Mouse (Mus musculus): ENCODE results near the gene Usf1.

Gene Usf1

DNA sequence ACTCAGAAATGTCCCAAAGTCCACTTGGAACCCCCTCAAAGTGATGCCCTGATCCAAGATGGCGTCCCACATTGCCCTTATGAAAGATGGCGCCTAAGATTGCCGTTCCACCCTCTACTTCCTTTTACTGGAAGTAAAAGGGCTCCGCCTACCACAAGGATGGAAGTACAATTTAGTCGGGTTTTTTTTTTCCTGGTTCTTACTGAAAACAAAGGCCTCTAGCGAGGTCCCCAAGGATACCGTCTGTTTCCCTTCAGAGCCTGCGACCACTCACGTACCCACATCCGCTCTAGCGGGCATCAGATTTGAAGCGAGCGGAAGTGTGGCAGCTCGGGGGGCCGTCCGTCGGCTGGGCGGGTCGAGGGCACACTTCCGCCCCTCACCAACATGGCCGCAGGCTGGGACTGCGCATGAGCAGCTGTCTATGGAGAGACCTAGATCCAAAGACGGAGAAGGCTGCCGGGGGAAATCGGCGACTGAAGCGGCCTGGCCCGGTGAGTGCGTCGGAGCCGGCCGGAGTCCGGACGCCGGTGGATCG lies at the start of gene Usf1:
Gene Usf1, plus strand, starts transcription at position 367 of the 538 bp plus-strand sequence.
- DNase-seq (ENCODE audit: low read depth, low spot score): peak; percentile 96

DNA sequence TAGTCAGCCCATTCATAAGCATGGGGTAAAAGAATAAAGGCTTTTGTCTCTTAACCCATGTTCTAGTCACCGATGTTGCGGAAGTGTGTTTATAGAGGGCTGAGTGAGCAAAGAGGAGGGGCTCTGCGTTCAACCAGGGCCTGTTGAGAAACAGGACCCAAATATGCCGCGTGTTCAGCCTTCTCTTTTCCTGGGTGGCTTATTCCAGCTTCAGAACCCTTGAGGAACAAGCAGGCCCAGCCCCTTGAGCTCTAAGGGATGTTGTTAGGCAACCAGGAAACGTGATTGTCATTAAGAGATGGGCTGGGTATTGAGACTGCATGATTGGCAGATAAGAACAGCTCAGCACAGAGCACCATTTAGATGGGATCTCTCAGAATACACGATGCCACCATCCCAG lies 45.2 kb upstream of the Usf1 start:
- no peak for DNase-seq (ENCODE audit: low read depth, low spot score)

DNA sequence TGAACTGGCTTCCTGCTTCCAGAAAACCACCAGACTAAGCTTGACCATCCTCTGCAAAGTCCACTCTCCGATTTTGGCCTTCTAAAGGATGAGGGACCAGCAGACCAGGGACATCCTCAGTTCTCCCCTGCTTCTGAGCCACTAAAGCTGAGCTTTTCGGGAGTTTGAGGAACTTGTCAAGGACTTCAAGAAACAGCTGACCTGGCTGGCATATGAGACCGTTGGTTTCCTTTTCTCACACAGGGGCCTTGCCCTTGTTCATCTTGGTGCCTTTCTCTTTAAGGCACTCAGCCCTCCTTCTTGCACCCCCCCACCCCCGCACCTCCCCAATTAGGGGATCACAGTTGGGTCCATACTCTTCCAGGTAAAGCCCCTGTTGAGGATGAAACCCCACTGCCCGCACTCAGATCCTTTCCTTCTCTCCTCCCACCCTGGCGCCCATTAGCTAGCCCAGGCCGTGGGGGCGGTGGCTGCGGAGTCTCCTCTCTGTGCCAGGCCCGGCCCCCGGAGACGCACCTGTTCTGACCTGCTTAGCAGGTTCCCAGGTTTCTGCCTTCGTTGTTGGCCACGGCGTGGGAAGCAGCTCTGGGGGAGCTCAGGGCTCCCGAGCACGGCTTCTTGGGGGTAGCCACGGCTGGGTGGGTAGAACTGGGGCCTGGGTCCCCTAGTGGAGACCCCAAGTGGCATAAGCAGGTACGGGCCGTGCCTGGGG lies 41.1 kb upstream of the Usf1 start, which contains the start of gene Nectin4:
Gene Nectin4, plus strand, starts transcription at position 255 of the 712 bp plus-strand sequence.
- no peak for DNase-seq (ENCODE audit: low read depth, low spot score)

DNA sequence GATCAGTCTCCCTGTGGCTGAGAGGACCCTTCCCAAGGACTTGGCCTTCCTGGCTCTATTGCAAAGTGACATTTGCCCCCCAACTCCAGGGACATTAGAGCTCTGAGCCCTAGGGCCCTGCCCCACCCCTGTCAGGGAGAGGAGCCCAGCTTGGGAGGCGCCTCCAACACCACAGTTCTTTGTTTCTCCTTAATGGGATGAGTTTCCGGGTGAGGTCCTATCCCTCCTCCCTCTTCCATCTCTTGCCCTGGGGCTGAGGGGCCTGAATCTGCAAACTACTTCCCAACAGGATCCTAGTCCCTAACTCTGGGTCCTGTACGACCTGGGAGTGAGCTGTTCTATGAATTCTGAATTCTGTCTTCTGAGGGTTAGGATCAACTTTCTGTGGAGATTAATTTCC lies 38.2 kb upstream of the Usf1 start:
- no peak for DNase-seq (ENCODE audit: low read depth, low spot score)

DNA sequence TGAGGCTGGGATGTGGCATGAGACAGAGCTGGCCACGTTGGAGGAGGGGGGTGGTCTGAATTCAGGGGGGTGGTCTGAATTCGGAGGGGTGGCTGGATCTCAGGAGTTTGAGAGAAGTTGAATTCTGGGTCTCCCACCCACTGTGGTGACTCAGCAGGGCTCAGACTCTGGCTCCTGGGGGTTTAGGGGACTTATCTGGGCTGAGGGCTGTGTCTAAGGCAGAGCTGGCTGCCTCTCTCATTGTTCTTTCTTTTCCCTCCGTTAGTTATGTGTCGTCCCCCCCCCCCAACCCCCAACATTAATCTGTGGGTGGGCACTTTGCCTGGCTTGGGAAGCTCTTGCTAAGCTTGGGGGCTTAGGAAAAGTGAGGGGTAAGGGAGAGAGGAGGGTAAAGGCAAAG lies 37.2 kb upstream of the Usf1 start:
- no peak for DNase-seq (ENCODE audit: low read depth, low spot score)

DNA sequence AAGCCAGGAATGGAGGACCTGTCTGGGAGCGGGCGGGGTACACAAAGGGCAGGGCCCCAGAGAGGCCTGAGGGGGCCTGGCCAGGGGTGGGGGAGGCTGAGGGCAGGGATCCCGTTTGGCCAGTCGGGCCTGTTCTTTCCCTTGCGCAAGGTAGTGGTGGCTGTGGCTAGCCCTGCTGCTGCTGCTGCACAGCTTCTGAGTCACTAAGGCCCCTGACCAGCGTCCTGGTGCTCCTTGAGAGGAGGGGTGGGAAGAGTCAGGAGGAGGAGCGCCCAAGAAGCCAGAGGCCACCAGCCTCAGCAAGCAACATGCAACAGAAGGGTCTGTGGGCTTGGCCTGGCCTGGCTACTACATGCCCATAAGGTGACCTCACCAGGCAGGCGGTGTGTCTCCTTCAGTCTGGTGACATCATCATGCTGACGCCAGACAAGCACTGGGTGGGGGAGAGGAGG lies 35.4 kb upstream of the Usf1 start:
- DNase-seq (ENCODE audit: low read depth, low spot score): no peak

DNA sequence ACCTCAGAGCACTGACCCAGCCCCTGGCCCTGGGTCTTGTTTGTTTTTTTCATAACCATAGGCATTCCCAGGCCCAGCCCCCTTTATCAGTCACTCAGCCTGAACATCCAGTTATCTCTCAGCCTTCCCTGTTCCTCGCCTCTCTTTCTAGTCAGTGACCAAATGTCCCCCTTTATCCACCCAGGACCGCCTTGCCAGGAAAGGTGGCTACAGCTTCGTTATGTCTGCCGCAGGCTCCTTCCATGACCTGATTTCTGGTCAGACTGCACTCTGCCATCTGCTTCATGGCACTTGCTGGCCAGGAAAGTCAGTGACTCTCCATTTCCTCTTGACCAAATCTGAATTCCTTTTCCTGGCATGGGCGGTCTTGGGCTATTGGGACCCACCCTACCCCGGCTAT lies 32.8 kb upstream of the Usf1 start:
- no peak for DNase-seq (ENCODE audit: low read depth, low spot score)

DNA sequence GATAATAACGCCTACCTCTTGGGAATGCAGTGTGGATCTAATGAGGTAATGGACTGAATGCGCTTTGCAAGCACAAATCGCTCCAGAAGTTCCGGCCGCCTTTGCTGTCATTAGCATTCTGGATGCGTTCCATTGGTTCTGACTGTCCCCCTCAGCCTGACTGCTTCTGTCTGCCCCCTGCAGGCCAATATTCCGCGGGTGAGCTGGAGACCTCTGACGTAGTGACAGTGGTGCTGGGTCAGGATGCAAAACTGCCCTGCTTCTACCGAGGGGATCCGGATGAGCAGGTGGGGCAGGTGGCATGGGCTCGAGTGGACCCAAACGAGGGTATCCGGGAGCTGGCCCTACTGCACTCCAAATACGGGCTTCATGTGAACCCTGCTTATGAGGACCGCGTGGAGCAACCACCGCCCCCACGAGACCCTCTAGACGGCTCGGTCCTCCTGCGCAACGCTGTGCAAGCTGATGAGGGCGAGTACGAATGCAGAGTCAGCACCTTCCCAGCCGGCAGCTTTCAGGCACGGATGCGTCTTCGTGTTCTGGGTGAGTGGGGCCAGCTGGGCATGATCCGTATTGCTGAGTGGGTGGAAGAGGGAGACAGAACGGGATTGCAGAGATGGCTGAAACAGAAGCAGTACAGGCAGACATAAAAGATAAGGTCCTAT lies 31.0 kb upstream of the Usf1 start:
- DNase-seq (ENCODE audit: low read depth, low spot score): peak; percentile 82

DNA sequence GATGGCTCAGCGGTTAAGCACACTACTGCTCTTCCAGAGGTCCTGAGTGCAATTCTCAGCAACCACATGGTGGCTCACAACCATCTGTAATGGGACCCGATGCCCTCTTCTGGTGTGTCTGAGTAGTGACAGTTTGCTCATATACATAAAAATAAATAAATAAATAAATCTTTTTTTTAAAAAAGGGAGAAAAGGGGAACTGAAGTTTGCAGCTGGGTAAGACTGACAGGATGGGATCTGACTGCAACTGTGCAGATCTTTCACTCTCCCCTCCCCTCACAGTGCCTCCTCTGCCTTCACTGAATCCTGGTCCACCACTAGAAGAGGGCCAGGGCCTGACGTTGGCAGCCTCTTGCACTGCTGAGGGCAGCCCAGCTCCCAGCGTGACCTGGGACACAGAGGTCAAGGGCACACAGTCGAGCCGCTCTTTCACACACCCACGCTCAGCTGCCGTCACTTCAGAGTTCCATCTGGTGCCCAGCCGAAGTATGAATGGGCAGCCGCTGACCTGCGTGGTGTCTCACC lies 29.0 kb upstream of the Usf1 start:
- DNase-seq (ENCODE audit: low read depth, low spot score): no peak

DNA sequence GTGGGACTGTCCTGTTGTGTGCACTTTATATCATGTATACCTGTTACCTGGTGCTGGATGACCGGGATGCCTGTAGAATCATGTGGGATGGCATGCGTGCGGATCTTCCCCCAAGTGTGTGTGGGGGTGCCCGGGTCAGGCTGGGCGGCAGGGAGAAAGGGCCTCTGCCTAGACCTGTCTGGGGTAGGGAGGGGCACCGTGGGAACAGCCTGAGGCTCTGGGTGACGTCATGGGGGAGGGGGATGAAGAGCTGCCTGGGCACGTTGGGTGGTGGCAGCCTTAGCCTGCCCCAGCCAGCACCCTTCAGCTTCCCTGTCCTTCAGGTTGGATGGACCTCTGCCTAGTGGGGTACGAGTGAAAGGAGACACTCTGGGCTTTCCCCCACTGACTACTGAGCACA lies 26.8 kb upstream of the Usf1 start:
- no peak for DNase-seq (ENCODE audit: low read depth, low spot score)

DNA sequence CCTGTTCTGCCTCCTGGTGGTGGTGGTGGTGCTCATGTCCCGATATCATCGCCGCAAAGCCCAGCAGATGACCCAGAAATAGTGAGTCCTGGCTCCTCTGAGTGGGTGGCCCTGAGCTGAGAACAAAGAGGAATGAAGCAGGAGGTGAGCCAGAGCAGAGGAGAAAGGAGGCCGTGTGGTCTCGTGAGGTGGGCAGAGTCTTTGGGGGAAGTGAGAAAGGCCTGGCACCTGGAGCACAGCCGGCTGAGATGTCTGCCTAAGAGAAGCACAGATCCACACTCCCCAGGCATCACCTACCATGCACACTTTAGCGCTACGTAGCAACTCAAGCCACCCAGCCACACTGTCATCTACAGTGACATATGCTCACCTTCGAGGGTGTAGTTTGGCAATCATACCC lies 25.9 kb upstream of the Usf1 start:
- no peak for DNase-seq (ENCODE audit: low read depth, low spot score)

DNA sequence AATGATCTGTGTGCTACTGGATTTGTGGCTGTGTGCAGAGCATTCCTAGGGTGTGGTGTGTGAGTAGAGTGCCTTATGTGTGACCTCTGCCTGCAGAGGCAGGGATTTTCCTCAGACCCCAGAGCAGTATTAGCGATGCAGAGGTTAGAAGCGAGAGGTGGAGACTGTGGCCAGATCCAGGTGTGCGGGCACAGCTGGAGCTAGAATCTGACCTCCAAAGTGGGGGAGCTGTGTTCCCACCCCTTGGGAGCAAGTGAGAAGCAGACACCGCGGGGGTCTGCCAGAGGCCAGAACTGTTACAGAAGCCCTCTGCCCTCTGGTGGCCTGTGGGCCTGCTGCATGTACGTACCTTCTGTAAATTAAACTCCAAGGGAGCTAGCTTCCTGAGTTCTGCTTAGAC lies 24.0 kb upstream of the Usf1 start:
- DNase-seq (ENCODE audit: low read depth, low spot score): peak; percentile 55

DNA sequence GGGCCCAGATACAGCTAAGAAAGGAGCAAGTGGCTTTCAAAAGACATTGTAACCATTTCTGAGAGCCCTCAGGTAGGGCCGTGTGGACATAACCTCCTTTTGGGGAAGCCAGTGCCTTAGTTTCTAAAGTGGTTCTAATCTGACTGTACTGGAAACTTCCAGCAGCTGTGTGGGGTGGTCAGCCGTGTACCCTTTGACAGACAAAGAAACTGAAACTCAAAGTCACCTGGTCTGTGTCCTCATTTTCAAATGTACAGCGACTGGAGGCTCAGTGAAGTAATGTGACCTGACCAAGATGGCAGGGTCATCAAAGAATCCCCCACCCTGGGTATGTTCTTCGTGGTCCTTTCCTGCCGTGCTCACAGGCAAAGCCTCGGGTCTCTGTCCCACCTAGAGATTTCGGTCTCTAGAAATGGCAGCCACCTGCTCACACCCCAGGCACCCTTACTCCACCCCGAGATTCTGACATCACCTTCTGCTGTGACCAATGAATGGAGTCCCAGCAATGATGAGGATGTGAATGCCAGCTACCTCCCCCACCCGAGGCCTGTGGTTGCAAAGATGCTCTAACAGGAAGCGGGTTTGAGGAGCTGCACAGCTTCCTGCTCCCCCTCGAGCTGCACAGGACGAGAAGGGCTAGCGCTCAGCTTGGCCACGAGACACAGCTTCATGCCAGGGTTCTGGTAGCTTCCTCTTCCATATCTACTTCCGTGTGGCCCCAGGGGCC lies 22.6 kb upstream of the Usf1 start, which contains the start of gene Arhgap30:
Gene Arhgap30, plus strand, starts transcription at position 579 of the 727 bp plus-strand sequence.
- DNase-seq (ENCODE audit: low read depth, low spot score): no peak

DNA sequence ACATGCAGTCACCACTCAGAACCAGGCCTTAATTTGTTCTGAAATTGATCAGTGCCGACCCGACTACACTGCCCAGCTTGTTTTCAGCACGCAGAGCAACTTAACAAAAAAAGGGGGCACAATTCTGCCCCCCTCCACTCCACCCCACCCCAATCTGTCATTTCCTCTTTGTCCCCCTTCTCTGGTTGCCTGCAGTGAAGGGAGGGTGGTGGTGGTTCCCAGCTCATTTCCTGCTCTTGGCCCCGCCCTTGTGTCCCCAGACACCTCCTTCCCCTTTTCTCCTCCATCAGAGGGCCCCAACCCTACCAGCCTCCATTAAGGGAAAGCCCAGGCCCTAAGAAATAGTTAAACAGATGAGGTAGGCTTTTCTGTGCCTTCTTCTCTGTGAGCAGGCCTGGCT lies 21.0 kb upstream of the Usf1 start:
- no peak for DNase-seq (ENCODE audit: low read depth, low spot score)

DNA sequence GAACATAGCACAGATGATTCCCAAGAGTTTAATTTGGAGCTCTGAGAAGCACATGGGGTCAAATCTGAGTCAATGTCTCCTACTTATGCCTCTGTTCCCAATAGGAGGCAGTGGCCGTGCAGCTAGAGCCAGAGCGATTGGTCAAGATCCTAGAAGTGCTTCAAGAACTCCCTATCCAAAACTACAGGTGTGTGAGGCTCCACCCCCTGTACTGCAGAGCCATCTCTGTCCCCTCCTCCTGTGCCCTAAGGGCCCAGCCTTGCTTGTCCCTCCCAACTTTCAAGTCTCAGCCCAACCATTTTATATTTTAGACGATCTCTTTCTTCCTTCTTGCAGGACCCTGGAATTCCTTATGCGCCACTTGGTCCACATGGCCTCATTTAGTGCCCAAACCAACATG lies 9.3 kb upstream of the Usf1 start:
- no peak for DNase-seq (ENCODE audit: low read depth, low spot score)

DNA sequence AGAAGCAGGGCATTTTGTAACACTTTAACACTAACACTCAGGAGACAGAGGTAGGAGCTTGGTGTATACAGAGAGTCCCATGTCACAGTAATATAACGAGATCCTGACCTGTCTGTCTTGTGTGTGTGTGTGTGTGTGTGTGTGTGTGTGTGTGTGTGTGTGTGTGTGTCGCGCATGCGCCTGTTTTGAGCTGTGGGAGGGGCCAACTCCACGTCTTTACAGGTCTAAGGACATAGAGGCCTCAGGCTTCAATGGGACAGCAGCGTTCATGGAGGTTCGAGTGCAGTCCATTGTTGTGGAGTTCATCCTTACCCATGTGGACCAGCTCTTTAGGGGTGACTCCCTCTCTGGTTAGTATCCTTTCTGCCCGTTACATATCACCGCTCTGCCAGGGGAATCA lies 8.1 kb upstream of the Usf1 start:
- no peak for DNase-seq (ENCODE audit: low read depth, low spot score)

DNA sequence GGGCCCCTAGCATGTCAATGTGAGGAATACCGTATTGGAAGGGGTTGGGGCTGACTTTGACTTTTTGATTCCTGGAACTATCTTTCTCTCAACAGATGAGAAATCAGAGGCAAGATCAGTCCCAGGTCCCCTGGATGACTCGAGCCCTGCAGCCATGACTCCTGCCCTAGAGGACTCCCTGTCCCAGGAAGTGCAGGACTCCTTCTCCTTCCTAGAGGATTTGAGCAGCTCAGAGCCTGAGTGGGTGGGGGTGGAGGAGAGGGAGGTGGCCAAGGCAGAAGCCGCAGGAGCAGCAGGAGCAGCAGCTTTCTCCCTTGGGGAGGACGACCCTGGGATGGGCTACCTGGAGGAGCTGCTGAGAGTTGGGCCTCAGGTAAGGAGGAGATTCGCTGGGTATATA lies 3.9 kb upstream of the Usf1 start:
- no peak for DNase-seq (ENCODE audit: low read depth, low spot score)

DNA sequence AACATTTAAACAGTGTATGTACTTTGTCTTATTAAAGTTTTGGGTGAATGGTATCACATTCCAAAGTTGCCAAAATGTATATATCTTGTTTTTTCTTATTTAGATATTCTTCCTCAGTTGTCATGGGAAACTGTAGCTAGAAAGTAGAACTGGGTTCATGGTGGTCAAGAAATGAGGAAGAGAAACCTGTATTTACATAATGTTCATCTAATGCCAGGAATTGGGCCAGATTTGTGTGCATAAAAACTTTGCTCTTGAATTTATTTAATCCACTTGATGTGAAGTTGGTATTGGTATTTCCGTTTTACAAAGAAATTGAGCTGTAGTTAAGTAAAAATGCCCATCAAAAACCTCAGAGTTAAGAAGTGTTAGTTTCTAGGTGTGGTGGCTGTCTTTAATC lies 882 bp upstream of the Usf1 start:
- no peak for DNase-seq (ENCODE audit: low read depth, low spot score)

DNA sequence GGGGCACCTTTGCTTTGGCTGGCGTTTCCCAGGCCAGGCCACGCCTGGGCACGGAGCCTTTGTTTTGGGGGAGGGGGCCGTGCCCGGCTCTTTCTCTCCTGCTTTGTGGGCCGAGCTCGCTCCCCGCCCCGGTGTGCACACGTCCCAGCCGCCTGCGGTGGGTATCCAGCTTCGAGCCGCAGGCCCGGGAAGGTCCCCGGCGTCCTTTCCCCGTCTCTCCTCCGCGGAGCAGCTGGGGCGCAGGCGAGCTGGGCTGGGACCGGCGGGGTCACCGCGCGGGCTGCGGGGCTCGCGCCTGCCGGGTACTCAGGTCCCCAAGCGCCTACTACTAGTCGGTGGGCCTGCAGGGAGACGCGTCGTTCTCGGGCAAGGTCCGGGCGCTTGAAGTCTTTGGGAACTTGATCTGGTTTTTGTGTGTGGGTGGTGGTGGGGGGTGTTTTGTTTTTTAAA lies 404 bp downstream of the Usf1 start:
- no peak for DNase-seq (ENCODE audit: low read depth, low spot score)

DNA sequence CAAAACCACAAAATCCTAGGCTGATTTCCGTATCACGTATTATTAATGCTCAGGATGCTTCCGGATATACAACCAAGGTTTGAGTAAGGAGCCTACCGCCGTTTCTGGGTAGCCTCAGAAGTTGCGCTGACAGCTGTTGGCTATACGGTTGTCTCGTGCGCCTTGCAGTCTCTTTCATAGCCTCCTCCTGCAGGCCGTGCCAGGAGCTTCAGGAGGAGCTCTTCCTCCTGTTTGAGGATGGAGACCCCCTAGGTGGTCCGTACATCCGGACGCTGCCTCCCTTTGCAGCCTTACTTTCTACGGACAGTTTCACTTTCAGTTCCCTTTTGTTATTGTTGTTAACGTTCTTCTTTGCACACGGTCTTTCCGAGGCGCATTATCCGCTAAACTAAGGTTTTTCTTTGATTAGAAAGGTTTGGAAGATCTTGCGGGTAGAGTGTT lies 908 bp downstream of the Usf1 start:
- DNase-seq (ENCODE audit: low read depth, low spot score): peak; percentile 67

DNA sequence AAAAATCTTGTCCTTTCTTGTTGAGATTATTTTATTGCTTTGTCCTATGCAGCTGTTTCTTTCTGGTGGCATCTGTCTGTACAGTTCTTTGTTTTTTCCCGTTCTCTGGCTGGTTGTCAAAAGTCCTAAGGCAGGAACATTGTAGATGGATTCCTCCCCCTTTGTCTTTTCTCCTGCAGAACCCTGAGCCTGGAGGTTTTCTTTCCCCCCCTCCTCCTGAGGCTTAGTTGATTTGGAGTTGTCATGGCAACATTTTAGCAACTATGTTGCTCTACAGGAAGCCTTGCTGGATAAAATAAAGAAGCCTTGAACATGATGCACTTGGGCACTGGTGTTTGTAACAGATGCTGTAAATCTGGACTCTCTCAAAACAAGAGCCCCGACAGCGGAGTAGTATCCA lies 1.3 kb downstream of the Usf1 start:
- peak; percentile 49 for DNase-seq (ENCODE audit: low read depth, low spot score)

DNA sequence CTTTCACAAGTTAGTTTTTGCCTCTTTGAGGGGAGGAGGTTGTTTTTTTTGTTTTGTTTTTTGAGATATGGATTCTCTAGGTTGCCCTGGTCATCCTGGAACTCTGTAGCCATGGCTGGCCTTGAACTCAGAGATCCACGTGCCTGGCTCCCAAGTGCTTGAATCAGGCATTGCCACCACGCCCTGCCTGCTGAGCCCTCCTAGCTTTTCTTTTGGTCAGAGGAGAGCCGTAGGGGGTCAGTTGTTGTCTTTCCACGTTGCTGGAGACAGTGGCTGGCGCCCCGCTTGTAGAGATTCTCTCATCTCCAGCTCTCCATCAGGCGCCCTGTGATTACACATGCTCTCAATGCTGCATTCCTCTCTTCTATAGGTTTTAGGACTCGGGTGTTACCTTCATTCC lies 2.5 kb downstream of the Usf1 start:
- no peak for DNase-seq (ENCODE audit: low read depth, low spot score)

All from mesoderm, embryonic 11.5 days (tissue).